Mouse (Mus musculus) lung, embryonic 16.5 days (tissue): ENCODE measurements at regions not wholly inside any gene's neighbourhood (a gene's known extent, or its start where the extent isn't known, plus 50 kb on each side); places are given as distances from the start of the nearest gene placed in this dataset.

Experiments used
- ATAC-seq: fragments of 200-750 bp; cut with Nextera tagmentation; 2 replicates; pipeline ENCODE4 v1.8.0; 2017; ENCODE audit warnings: low read depth, mild to moderate bottlenecking, moderate library complexity
- H3K27ac ChIP-seq: fragments of 300-500 bp; sonication (generic); 2 replicates; pipeline ENCODE4 v1.5.1; 2014; ENCODE audit warnings: mild to moderate bottlenecking, control low read depth, low read length
- H3K27me3 ChIP-seq: fragments of 300-500 bp; sonication (generic); 2 replicates; pipeline ENCODE4 v1.6.1; 2014; ENCODE audit warnings: low read depth, low read length, mixed read lengths; ENCODE audit not compliant: control insufficient read depth, insufficient read depth
- H3K36me3 ChIP-seq: fragments of 300-500 bp; sonication (generic); 2 replicates; pipeline ENCODE4 v1.6.1; 2014; ENCODE audit warnings: low read length; ENCODE audit not compliant: control insufficient read depth, insufficient read depth
- H3K4me1 ChIP-seq: fragments of 300-500 bp; sonication (generic); replicated peaks from 2 replicates; pipeline ENCODE4 v1.6.1; 2014; ENCODE audit warnings: low read length, mixed read lengths; ENCODE audit not compliant: control insufficient read depth, insufficient read depth
- H3K4me2 ChIP-seq: fragments of 300-500 bp; sonication (generic); 2 replicates; pipeline ENCODE4 v1.6.1; 2014; ENCODE audit warnings: low read depth, low read length, control low read depth
- H3K4me3 ChIP-seq: fragments of 300-500 bp; sonication (generic); 2 replicates; pipeline ENCODE4 v1.5.1; 2014; ENCODE audit warnings: mild to moderate bottlenecking, low read length, control low read depth
- H3K9ac ChIP-seq: fragments of 300-500 bp; sonication (generic); 2 replicates; pipeline ENCODE4 v1.6.1; 2014; ENCODE audit warnings: low read length, control low read depth
- H3K9me3 ChIP-seq: fragments of 300-500 bp; sonication (generic); 2 replicates; pipeline ENCODE4 v1.6.1; 2016; ENCODE audit warnings: low read length; ENCODE audit not compliant: control insufficient read depth
- WGBS: fragments of 180-500 bp; shearing (Covaris S2); extraction: QIAGEN DNeasy Blood & Tissue Kit; methylation state at CpG from one replicate; pipeline ENCODE4 v1.1.7; 2014; 5-methylcytosine and 5-hydroxymethylcytosine counted together

GRCm38 (mm10) chr4:97132650-97133049, 50.3 kb downstream of the Gm10192 start:
- no peaks in the 10 kb centered on the region for H3K9me3 ChIP-seq
- H3K27ac ChIP-seq, result no peak overlapping the region
- no peak for ATAC-seq
- no peaks in the 10 kb centered on the region for H3K4me1 ChIP-seq
- no peaks in the 10 kb centered on the region for H3K27me3 ChIP-seq
- no peaks in the 10 kb centered on the region for H3K36me3 ChIP-seq
- no peak overlapping the region for H3K9ac ChIP-seq
- H3K4me3 ChIP-seq, result no peak overlapping the region
- WGBS, result 27% methylated on average over 2 of the region's 2 CpGs
- no peak overlapping the region for H3K4me2 ChIP-seq

DNA sequence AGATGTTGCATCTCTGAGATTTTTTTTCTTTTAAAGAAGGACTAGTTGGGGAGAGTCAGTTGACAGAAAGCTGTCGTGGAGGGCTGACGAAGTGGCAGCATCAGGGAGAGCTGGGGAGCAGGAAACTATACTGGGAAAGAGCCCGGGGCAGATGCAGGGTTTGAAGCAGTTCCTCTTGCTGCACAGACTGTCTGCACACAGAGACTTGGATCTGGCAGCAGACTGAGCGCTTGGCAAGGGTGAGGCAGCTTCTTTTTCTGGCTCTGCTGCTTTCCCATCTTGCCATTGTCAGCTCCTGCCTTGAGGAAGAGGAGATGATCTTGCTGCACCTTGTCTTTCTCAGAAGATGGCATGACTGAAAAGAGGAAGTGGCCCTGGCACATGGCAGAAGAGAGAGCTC, 55.2 kb downstream of the Gm10192 start:
- H3K36me3 ChIP-seq, result no peaks in the 10 kb centered on the region
- H3K9me3 ChIP-seq, result no peaks in the 10 kb centered on the region
- ATAC-seq, result no peak
- no peak overlapping the region for H3K27ac ChIP-seq
- no peak overlapping the region for H3K4me2 ChIP-seq
- no peaks in the 10 kb centered on the region for H3K27me3 ChIP-seq
- H3K9ac ChIP-seq, result no peak overlapping the region
- H3K4me3 ChIP-seq, result no peak overlapping the region
- WGBS, result 48% methylated on average over 4 of the region's 4 CpGs
- no peaks in the 10 kb centered on the region for H3K4me1 ChIP-seq

- no peaks in the 10 kb centered on the region for H3K27me3 ChIP-seq
- H3K36me3 ChIP-seq, result no peaks in the 10 kb centered on the region
- H3K4me1 ChIP-seq, result no peaks in the 10 kb centered on the region
- no peak overlapping the region for H3K9ac ChIP-seq
- H3K4me2 ChIP-seq, result no peak overlapping the region
- no peak for ATAC-seq
- H3K9me3 ChIP-seq, result no peaks in the 10 kb centered on the region
- WGBS, result 38% methylated on average over 1 of the region's 1 CpGs
- H3K4me3 ChIP-seq, result no peak overlapping the region
- H3K27ac ChIP-seq, result no peak overlapping the region
These were observed 59.1 kb downstream of the Gm10192 start for GRCm38 (mm10) chr4:97123861-97124260.

DNA sequence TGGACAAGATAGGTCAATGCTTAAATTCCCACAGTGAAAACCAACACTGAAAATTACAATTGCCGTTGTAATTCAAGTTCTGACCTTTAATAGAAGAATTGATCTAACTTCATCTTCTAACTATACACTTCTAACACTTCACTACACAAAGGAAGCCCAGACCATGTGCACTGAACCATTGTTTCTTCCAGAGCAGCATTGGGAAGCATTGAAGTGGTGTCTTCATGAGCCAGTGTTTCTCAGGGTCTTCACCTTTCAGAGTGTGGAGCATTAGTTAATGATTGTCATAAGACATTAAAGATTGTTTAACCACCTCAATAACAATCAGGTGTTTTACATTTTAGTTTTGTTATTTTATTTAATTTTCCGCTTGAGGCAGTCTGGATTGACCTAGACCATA, 61.0 kb downstream of the Gm10192 start:
- Histone ChIP-seq H3K4me3 (no peak overlapping the region), H3K9ac (no peak overlapping the region), H3K27ac (no peak overlapping the region), H3K9me3 (no peaks in the 10 kb centered on the region), H3K4me1 (no peaks in the 10 kb centered on the region), H3K4me2 (no peak overlapping the region), H3K36me3 (no peaks in the 10 kb centered on the region), H3K27me3 (no peaks in the 10 kb centered on the region)
- WGBS, result 81% methylated on average over 2 of the region's 2 CpGs
- no peak for ATAC-seq

DNA sequence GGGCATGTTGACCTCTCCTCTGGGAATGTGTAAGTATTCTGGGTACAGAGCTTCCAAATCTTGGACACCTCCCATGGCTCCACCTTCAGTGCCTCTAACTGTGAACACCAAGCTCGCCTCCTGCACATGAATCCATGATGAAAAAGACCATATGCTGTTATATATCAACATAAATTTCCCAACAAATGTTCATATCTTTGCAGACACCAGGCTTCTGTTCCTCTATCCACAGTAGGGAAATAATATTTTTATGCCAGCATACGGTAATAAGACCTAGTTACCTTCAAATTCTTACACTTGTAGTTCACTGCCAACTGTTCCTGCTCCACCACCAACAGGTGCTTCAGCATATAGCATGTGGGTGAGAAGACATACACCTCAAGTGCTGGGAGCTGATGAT, 63.5 kb downstream of the Gm10192 start:
- Histone ChIP-seq H3K27ac (no peak overlapping the region), H3K4me2 (no peak overlapping the region), H3K9ac (no peak overlapping the region), H3K4me1 (no peaks in the 10 kb centered on the region), H3K36me3 (no peaks in the 10 kb centered on the region), H3K27me3 (no peaks in the 10 kb centered on the region), H3K9me3 (no peaks in the 10 kb centered on the region), H3K4me3 (no peak overlapping the region)
- no peak for ATAC-seq
- WGBS, result 77% methylated on average over 2 of the region's 2 CpGs

- Histone ChIP-seq H3K27me3 (no peaks in the 10 kb centered on the region), H3K4me1 (no peaks in the 10 kb centered on the region), H3K27ac (no peak overlapping the region), H3K9ac (no peak overlapping the region), H3K36me3 (no peaks in the 10 kb centered on the region), H3K4me2 (no peak overlapping the region), H3K4me3 (no peak overlapping the region), H3K9me3 (no peaks in the 10 kb centered on the region)
- peak; percentile 38; the same call in 1 of the 2 replicates for ATAC-seq
- WGBS, result 35% methylated on average over 1 of the region's 1 CpGs
These were observed 66.0 kb downstream of the Gm10192 start for GRCm38 (mm10) chr4:97117016-97117415.

- H3K4me2 ChIP-seq, result no peak overlapping the region
- ATAC-seq, result no peak
- H3K9ac ChIP-seq, result no peak overlapping the region
- WGBS, result 56% methylated on average over 1 of the region's 1 CpGs
- no peak overlapping the region for H3K4me3 ChIP-seq
- no peaks in the 10 kb centered on the region for H3K27me3 ChIP-seq
- H3K27ac ChIP-seq, result no peak overlapping the region
- H3K9me3 ChIP-seq, result no peaks in the 10 kb centered on the region
- H3K36me3 ChIP-seq, result no peaks in the 10 kb centered on the region
- H3K4me1 ChIP-seq, result no peaks in the 10 kb centered on the region
These were observed 80.3 kb downstream of the Gm10192 start for GRCm38 (mm10) chr4:97102752-97103052.

DNA sequence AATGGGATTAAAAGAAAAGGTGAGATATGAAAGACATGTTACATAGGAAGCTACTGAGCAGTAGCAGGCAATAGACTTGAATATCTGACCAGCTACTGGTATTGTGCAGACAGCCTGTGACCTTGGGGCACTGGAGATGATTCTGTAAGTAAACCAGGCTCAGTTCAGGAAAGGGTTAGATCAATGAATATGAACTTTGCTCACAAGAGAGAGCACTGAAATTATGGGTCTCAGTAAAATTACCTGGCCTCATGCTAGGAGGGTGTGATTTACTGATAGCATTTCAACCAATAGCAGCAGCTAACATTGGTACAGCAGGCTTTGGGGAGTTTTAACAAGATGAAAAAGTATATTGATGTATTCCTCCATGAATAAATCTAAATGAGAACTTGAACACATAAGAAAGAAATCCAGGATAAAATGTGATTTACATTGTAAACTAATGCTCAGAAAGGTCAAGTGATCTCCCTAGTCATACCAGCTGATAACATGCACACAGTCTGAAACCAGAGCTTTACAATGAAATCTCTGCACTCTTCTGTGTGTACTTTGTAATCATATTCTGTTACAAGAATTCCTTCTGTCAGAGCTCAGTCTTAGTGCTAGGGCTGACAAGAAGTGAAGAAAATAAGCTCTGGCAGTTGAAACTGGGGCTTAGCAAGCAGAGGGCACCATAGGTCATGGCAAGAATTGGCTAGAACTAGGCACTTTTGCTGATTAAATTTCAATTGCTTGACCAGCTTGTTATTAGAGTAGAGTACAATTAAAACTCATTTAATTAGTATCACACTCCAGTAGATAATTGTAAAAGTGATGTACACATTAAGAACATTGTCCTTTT, 80.8 kb downstream of the Gm10192 start:
- no peak overlapping the region for H3K4me2 ChIP-seq
- ATAC-seq, result no peak

DNA sequence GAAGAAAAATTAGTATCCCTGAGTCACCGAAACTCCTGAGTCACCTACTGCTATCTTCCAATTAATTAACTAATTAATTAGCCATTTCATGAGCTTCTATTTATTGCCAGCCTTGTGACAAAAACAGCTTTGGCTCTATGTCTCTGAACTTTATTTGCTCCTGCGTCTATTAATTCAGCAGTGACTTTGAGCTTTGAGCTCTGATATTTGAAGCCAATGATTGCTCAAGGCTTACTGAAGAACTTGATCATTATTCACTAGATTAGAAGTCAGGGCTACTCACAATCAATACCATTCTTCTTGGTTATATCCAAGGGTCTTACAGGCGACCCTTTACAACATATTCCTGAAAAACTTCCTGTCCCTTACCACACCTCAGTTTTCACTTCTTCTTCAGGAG, 83.2 kb downstream of the Gm10192 start:
- no peaks in the 10 kb centered on the region for H3K9me3 ChIP-seq
- H3K27me3 ChIP-seq, result no peaks in the 10 kb centered on the region
- 69% methylated on average over 3 of the region's 3 CpGs for WGBS
- no peaks in the 10 kb centered on the region for H3K4me1 ChIP-seq
- H3K9ac ChIP-seq, result no peak overlapping the region
- H3K27ac ChIP-seq, result no peak overlapping the region
- no peaks in the 10 kb centered on the region for H3K36me3 ChIP-seq
- no peak overlapping the region for H3K4me2 ChIP-seq
- ATAC-seq, result no peak
- H3K4me3 ChIP-seq, result no peak overlapping the region

More for the DNA sequence above, 80.8 kb downstream of the Gm10192 start:
- no peak overlapping the region for H3K4me3 ChIP-seq
- H3K9ac ChIP-seq, result no peak overlapping the region
- H3K27me3 ChIP-seq, result no peaks in the 10 kb centered on the region
- no peaks in the 10 kb centered on the region for H3K36me3 ChIP-seq
- no peak overlapping the region for H3K27ac ChIP-seq
- no peaks in the 10 kb centered on the region for H3K9me3 ChIP-seq
- no peaks in the 10 kb centered on the region for H3K4me1 ChIP-seq

DNA sequence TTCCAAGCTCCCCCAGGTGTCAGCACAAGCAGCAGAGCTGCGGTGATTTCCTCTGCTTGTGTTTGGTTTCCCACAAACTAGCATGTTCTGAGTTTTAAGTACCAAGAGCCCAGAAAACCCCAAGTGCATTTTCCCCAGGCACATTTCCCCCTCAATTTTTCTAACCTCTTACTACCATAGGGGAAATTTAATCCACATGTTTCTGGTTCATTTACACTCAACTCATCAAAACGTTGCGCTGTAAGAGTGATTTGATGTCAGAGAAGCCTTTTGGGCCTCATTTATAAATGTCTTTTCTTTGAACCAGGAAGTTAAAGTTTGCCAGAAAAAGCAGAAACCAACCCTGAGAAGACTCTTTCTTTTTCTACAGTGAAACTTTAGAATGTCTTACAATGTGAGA, 89.4 kb downstream of the Gm10192 start:
- WGBS, result 61% methylated on average over 3 of the region's 3 CpGs
- no peak for ATAC-seq

More for the DNA sequence above, 89.4 kb downstream of the Gm10192 start:
- H3K9me3 ChIP-seq, result no peaks in the 10 kb centered on the region
- H3K27me3 ChIP-seq, result no peaks in the 10 kb centered on the region
- H3K4me3 ChIP-seq, result no peak overlapping the region
- H3K36me3 ChIP-seq, result no peaks in the 10 kb centered on the region
- H3K4me2 ChIP-seq, result no peak overlapping the region
- no peak overlapping the region for H3K27ac ChIP-seq
- no peaks in the 10 kb centered on the region for H3K4me1 ChIP-seq
- no peak overlapping the region for H3K9ac ChIP-seq
